Mouse (Mus musculus): Measurements from ENCODE around the gene Nav2. TPM values are rescaled to one million over a fixed set of nuclear protein-coding genes. Genes with fewer than 3 reads are reported as not detected.

Nav2 gene
- total and polyA plus RNA-seq, 3 experiments = under 0.01 TPM; not detected in 2

GRCm38 (mm10) chr7:49637851-49638663, 729.5 kb downstream of the Nav2 start:
- H3K4me2 ChIP-seq (ENCODE audit: insufficient read depth, low read depth, poor library complexity, severe bottlenecking) = no peak overlapping the region
- H3K4me1 ChIP-seq (ENCODE audit: control insufficient read depth in 1 of 2, insufficient read depth in 2 of 2) = peaks cover under 1 to 13% of the 10 kb centered on the region in 2 experiments
- TF ChIP-seq MEF2A (IDR thresholded peaks at IDR 0.05; ENCODE audit: borderline replicate concordance, low read depth, low read length) = no peak
- no peak for TF ChIP-seq TBP (conservative IDR thresholded peaks at IDR 0.05; ENCODE audit: low read depth, low read length)
- no peak for TF ChIP-seq ETS1 (conservative IDR thresholded peaks at IDR 0.05; ENCODE audit: low read depth, low read length)
- TF ChIP-seq UBTF (IDR thresholded peaks at IDR 0.05; ENCODE audit: low read depth, low read length) = no peak
- no peak for TF ChIP-seq GABPA (IDR thresholded peaks at IDR 0.05; ENCODE audit: insufficient replicate concordance, low read depth, low read length)
- TF ChIP-seq CTCF (conservative IDR thresholded peaks at IDR 0.05 in 1 of 2, IDR thresholded peaks at IDR 0.05 in 1 of 2; ENCODE audit: low read depth in 2 of 2, low read length in 2 of 2) = no peak
- TF ChIP-seq JUND (conservative IDR thresholded peaks at IDR 0.05; ENCODE audit: low read depth, low read length) = no peak
- no peak for TF ChIP-seq NELFE (IDR thresholded peaks at IDR 0.05; ENCODE audit: low read depth, low read length)
- no peak for TF ChIP-seq CHD1 (IDR thresholded peaks at IDR 0.05; ENCODE audit: low read depth, low read length)
- no peak for TF ChIP-seq ZC3H11A (IDR thresholded peaks at IDR 0.05; ENCODE audit: low read depth, low read length)
- TF ChIP-seq USF2 (conservative IDR thresholded peaks at IDR 0.05; ENCODE audit: low read depth, low read length) = no peak
- no peak for TF ChIP-seq TCF12 (IDR thresholded peaks at IDR 0.05; ENCODE audit: low read depth, low read length)
- TF ChIP-seq ZMIZ1 (IDR thresholded peaks at IDR 0.05; ENCODE audit: low read depth, low read length) = no peak
- in situ Hi-C loops (cut with MboI; ENCODE audit: low pct_ligation_motif_present, low pct_unique_long_range_greater_than_20kb, low sequenced_read_pairs) = no loop called here
- H3K36me3 ChIP-seq (replicated peaks in 1 of 2; ENCODE audit: control insufficient read depth in 1 of 2, insufficient read depth in 1 of 2, low read length in 1 of 2) = no peaks in the 10 kb centered on the region
- no peak overlapping the region for H3K9ac ChIP-seq (ENCODE audit: insufficient read depth, low read depth)
- H3K27ac ChIP-seq (ENCODE audit: insufficient read depth, low read depth) = no peak overlapping the region
- peaks cover 15% of the 10 kb centered on the region for H3K9me3 ChIP-seq (replicated peaks; ENCODE audit: low read length)
- H3K27me3 ChIP-seq (replicated peaks) = no peaks in the 10 kb centered on the region
- DNase-seq (ENCODE audit: extremely low read depth) = no peak
- no peaks in the 10 kb centered on the region for H3K79me2 ChIP-seq (replicated peaks; ENCODE audit: control insufficient read depth, extremely low read depth, insufficient read depth, poor library complexity, severe bottlenecking)
- dilution Hi-C loops (cut with MboI; ENCODE audit: extremely low pct_ligation_motif_present, extremely low pct_unique_long_range_greater_than_20kb, low sequenced_read_pairs) = no loop called here
- H3K4me3 ChIP-seq (replicated peaks in 1 of 3; ENCODE audit: low read depth in 2 of 3, low read length in 2 of 3, poor library complexity in 1 of 3) = no peak overlapping the region

- Histone ChIP-seq H3K4me1 (ENCODE audit: control insufficient read depth in 1 of 2, insufficient read depth in 2 of 2) (peaks cover 0 to 9% of the 10 kb centered on the region in 2 experiments; a peak in 1 of 4 replicates), H3K4me3 (replicated peaks in 1 of 3; ENCODE audit: low read depth in 2 of 3, low read length in 2 of 3, poor library complexity in 1 of 3) (no peak overlapping the region), H3K79me2 (replicated peaks; ENCODE audit: control insufficient read depth, extremely low read depth, insufficient read depth, poor library complexity, severe bottlenecking) (no peaks in the 10 kb centered on the region), H3K4me2 (ENCODE audit: insufficient read depth, low read depth, poor library complexity, severe bottlenecking) (no peak overlapping the region), H3K27ac (ENCODE audit: insufficient read depth, low read depth) (no peak overlapping the region), H3K27me3 (replicated peaks) (no peaks in the 10 kb centered on the region), H3K36me3 (replicated peaks in 1 of 2; ENCODE audit: control insufficient read depth in 1 of 2, insufficient read depth in 1 of 2, low read length in 1 of 2) (no peaks in the 10 kb centered on the region), H3K9ac (ENCODE audit: insufficient read depth, low read depth) (no peak overlapping the region), H3K9me3 (replicated peaks; ENCODE audit: low read length) (peaks cover 15% of the 10 kb centered on the region)
- in situ Hi-C loops (cut with MboI; ENCODE audit: low pct_ligation_motif_present, low pct_unique_long_range_greater_than_20kb, low sequenced_read_pairs) = no loop called here
- no peak for TF ChIP-seq JUND (conservative IDR thresholded peaks at IDR 0.05; ENCODE audit: low read depth, low read length)
- no peak for TF ChIP-seq CHD1 (IDR thresholded peaks at IDR 0.05; ENCODE audit: low read depth, low read length)
- no peak for TF ChIP-seq ZC3H11A (IDR thresholded peaks at IDR 0.05; ENCODE audit: low read depth, low read length)
- no peak for TF ChIP-seq NELFE (IDR thresholded peaks at IDR 0.05; ENCODE audit: low read depth, low read length)
- no peak for TF ChIP-seq POLR2A (IDR thresholded peaks at IDR 0.05; ENCODE audit: low read depth, low read length)
- no peak for TF ChIP-seq MYC (IDR thresholded peaks at IDR 0.05; ENCODE audit: low read depth, low read length)
- no peak for TF ChIP-seq TBP (conservative IDR thresholded peaks at IDR 0.05; ENCODE audit: low read depth, low read length)
- no peak for TF ChIP-seq JUN (IDR thresholded peaks at IDR 0.05; ENCODE audit: insufficient read depth, low read depth, low read length)
- no peak for DNase-seq (ENCODE audit: extremely low read depth)
- dilution Hi-C loops (cut with MboI; ENCODE audit: extremely low pct_ligation_motif_present, extremely low pct_unique_long_range_greater_than_20kb, low sequenced_read_pairs) = no loop called here
These were observed 730.6 kb downstream of the Nav2 start for GRCm38 (mm10) chr7:49638941-49639776.
